Mouse (Mus musculus): ENCODE results near the gene Nmd3. TPM values are rescaled to one million over a fixed set of nuclear protein-coding genes. Genes with fewer than 3 reads are reported as not detected.
A peak's percentile ranks its signal among the peaks of the same experiment; 100 is the strongest.

Nmd3 gene
- total RNA-seq (2021), result 85.5 and 91.4 TPM in 2 replicates
- long read RNA-seq, full-length matches to known transcripts, result 54 of 59 reads
- long read RNA-seq, partial matches to known transcripts, result 1 of 59 reads
- long read RNA-seq, other reads (novel, unspliced or antisense), result 4 of 59 reads

GRCm38 (mm10) chr3:69721814-69722186 is at the start of gene Nmd3:
Nmd3 (plus strand) TSS chr3:69721985.
- peak; percentile 93 for DNase-seq

GRCm38 (mm10) chr3:69673351-69673750 is 48.4 kb upstream of the Nmd3 start:
- no peak for DNase-seq

DNA sequence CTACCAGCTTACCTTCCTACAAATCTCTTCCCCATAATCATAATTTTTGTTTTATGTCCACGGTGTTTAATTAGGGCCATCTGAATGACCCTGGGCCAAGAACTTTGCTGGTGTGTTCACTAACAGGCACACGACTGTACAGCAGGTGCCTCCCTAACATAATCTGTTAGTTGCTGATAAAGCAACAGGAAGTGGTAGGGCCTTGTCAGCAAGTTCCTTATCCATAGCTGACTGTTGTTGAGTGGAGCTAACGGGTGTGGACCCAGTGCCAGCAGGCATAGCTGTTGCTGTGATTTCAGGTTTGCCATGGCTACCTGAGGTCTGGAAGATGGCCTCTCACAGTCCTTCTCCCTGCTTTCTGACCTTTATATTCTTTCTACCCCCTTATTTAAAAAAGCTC is 47.6 kb upstream of the Nmd3 start:
- no peak for DNase-seq

GRCm38 (mm10) chr3:69689791-69690190 is 32.0 kb upstream of the Nmd3 start:
- no peak for DNase-seq

GRCm38 (mm10) chr3:69690939-69691338 is 30.8 kb upstream of the Nmd3 start:
- no peak for DNase-seq

DNA sequence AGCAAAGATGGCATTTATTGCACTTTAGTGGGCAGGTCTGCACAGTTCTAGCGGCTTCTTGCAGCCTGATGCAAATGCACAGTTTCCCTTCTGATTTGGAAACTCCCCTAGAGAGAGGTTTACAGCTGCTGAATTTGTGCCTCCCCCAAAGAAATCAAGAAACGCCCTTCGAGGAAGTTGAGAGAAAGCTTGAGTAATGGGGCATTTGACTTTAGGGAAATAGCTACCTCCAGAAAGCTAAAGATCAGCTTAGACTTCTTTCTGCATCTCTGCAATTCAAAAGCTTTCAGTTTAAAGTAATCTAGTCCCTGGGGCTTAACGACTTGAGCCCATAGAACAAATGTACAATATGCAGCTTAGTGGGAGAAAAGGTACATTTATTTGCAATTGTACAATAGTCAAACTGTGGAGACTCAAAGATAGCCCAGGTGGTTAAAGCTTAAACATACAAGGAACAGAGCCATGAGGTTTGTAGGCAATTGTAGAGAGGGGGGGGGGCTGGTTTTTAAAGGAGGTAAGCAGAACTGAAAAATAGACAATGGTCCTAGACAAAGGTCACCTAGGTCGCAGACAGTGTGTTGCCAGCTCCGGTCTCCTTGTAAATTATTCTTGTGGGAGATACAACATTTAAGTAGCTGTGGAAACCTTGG is 21.8 kb upstream of the Nmd3 start:
- DNase-seq, result no peak

DNA sequence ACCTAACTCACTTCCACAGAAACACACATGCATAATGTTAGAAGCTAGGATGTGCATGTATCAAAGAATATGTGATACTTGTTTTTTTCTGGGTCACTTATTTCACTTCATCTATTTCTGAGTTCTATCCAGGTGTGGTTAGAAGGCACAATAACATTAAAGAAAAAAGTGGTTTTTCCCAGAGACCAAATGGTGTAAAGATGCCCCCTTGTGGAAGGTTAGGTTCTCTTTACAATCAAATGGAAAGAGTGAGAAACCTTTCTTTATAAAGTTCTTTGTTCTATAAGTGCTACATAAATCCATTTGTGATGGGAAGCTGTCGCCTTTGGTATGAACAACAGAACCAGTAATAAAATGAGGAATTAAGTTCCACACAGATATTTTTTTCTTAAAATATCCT is 19.9 kb upstream of the Nmd3 start:
- DNase-seq, result no peak

DNA sequence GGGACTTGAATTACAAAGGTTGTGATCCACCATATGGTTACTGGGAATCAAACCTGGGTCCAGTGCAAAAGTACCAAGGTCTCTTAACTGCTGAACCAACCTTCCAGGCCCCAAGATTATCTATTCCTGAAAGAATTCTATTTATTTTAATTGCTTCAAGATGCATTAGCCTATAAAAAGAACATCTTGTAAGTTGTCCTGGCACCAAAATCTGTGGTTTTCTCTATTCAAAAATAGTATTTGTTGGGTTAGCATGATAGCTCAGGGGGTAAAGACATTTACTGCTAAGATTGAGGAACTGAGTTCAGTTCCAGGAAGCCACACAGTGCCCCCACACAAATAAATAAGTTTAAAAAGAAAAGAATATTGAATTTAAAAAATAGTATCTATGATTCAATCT is 19.4 kb upstream of the Nmd3 start:
- no peak for DNase-seq

GRCm38 (mm10) chr3:69709043-69709929 is 12.5 kb upstream of the Nmd3 start:
- DNase-seq, result no peak

GRCm38 (mm10) chr3:69711907-69712600 is 9.7 kb upstream of the Nmd3 start:
- no peak for DNase-seq

DNA sequence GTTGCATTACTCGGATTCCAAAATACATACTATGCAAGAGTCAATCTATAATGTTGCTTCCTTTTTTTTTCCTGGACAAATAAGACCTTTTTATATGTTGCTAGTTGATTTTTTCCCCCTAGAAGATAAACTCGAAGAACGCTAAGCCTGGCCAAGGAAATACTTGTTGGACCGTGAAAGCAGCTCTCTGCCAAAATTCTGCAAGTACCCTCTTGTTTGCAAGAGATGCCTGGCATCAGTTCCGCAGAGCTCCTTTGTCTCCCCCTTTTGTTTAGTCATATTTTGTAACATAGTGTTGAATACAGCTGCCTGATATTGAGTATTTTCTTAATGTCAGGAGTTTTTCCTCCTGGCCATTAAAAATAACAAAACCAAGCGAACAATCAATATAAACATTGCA is 4.3 kb upstream of the Nmd3 start:
- DNase-seq, result no peak

DNA sequence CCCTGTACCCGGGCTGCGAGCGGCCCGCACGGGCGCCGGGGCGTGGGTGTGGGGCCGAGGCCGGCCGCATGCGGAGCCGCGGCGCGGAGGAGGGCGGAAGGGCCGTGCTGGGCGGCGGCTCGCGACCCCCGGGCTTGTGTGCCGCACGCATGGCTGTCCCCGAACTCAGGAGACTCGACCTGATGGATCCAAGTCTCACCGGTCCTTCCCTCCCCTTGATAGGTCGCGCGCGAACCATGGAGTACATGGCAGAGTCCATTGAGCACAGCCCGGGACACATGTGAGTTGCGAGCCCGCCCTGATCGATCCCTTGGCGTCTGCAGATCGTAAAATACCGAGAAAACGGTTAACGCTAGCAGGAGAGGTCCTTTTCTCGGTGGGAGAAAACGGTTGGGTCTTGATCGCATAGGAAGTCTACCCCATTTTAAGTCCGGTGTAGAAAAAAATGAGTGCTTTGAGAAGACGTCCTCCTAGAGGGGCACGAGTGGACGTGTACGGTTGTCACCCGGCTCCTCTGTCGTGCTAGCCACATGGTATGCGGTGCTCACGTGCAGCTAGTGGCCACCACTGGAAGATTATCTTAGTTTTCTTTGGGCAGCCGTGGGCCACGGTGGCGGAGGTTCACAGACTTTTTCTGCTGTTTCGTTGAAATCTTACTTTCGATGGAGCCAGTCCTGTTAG is 542 bp downstream of the Nmd3 start:
- DNase-seq, result peak; percentile 33

GRCm38 (mm10) chr3:69723161-69723560 is 1.4 kb downstream of the Nmd3 start:
- no peak for DNase-seq

DNA sequence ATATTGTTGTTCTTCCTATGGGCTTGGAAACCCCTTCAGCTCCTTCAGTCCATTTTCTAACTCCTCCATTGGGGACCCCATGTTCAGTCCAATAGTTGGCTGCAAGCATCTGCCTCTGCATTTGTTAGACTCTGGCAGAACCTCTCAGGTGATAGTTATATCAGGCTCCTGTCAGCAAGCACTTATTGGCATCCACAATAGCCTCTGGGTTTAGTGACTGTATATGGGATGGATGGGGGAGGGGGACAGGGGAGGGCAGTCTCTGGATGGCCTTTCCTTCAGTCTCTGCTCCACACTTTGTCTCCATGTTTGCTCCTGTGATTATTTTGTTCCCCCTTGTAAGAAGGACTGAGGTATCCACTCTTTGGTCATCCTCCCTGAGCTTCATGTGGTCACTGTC is 9.1 kb downstream of the Nmd3 start:
- DNase-seq, result no peak

GRCm38 (mm10) chr3:69733939-69734338 is 12.2 kb downstream of the Nmd3 start:
- no peak for DNase-seq

GRCm38 (mm10) chr3:69755192-69755591 is 33.4 kb downstream of the Nmd3 start:
- no peak for DNase-seq

- no peak for DNase-seq
Measured at GRCm38 (mm10) chr3:69755968-69756367, 34.2 kb downstream of the Nmd3 start.

GRCm38 (mm10) chr3:69756499-69756898 is 34.7 kb downstream of the Nmd3 start:
- peak; percentile 21 for DNase-seq

GRCm38 (mm10) chr3:69757456-69757855 is 35.7 kb downstream of the Nmd3 start:
- no peak for DNase-seq

- DNase-seq, result no peak
Measured at GRCm38 (mm10) chr3:69760081-69760480, 38.3 kb downstream of the Nmd3 start.

DNA sequence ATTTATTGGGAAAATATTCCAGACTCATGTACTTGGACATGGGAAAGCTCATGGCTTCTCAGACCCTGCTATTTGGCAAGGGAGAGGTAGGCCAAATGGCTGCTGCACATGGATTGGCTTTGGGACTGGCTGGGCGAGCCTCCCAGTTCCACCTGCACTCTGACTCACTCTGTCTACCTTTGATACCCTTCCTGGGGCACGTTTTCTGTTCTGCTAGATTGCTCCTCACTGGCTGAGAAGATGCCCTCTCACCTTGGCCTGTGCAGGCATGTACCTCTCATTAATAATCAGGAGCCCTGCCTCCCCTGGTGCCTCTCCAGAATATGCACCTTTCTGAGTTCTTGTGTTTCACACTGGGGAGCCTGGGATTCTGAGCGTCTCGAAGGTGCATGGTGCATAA is 39.4 kb downstream of the Nmd3 start:
- DNase-seq, result no peak

GRCm38 (mm10) chr3:69762838-69763368 is 41.1 kb downstream of the Nmd3 start:
- DNase-seq, result no peak

All from adrenal gland, postnatal 25 days (tissue).